33 mouse cellular contexts compared by ENCODE assay signal in genomic region chr3:135024366-135024765, GRCm38 (mm10).
"Had no signal": no experiment of that assay in that cellular context is flagged by ENCODE, and none has a peak within 500 bp of the region (broad histone marks: within the 10 kb centered on the region; RNA-seq: fewer than 3 reads in every experiment).

No protein-coding gene starts in this region.

- H3K27ac ChIP-seq: heart, embryonic 10.5 days; heart, embryonic 13.5 days; heart, embryonic 15.5 days; hindbrain, embryonic 10.5 days; hindbrain, embryonic 12.5 days; hindbrain, embryonic 13.5 days; hindbrain, embryonic 14.5 days; hindbrain, embryonic 15.5 days; hindbrain, postnatal 0 days; kidney, embryonic 15.5 days; kidney, postnatal 0 days; layer of hippocampus, adult 2 months; left cerebral cortex, adult 2 months had no signal

- H3K4me1 ChIP-seq: heart, embryonic 10.5 days; heart, embryonic 12.5 days; heart, embryonic 13.5 days; heart, embryonic 15.5 days; hindbrain, embryonic 10.5 days; hindbrain, embryonic 12.5 days; hindbrain, embryonic 13.5 days; hindbrain, embryonic 15.5 days; kidney, embryonic 15.5 days had no signal

- H3K27me3 ChIP-seq: heart, embryonic 12.5 days; heart, embryonic 13.5 days; heart, embryonic 15.5 days; hindbrain, embryonic 12.5 days; hindbrain, embryonic 13.5 days; hindbrain, embryonic 15.5 days; kidney, embryonic 15.5 days had no signal

- H3K4me3 ChIP-seq: heart, embryonic 10.5 days; heart, embryonic 12.5 days; heart, embryonic 13.5 days; heart, embryonic 15.5 days; hindbrain, embryonic 10.5 days; hindbrain, embryonic 12.5 days; hindbrain, embryonic 13.5 days; hindbrain, embryonic 15.5 days; kidney, embryonic 15.5 days; layer of hippocampus, adult 2 months; left cerebral cortex, adult 2 months had no signal

- ATAC-seq: hindbrain, embryonic 16.5 days; hindbrain, postnatal 0 days; inflammation-experienced regulatory T-cells, adult 6 months had no signal

- H3K9me3 ChIP-seq: heart, embryonic 10.5 days; heart, embryonic 13.5 days; heart, embryonic 15.5 days; hindbrain, embryonic 12.5 days; hindbrain, embryonic 13.5 days; hindbrain, embryonic 15.5 days; kidney, embryonic 15.5 days had no signal

- H3K36me3 ChIP-seq: heart, embryonic 10.5 days; heart, embryonic 12.5 days; heart, embryonic 13.5 days; heart, embryonic 15.5 days; hindbrain, embryonic 10.5 days; hindbrain, embryonic 12.5 days; hindbrain, embryonic 13.5 days; hindbrain, embryonic 15.5 days; kidney, embryonic 15.5 days had no signal

- DNase-seq: heart, postnatal 10 days; heart, postnatal 14 days; heart, postnatal 36 days; heart, postnatal 4 days; kidney, adult 11 months; kidney, adult 18-20 months; kidney, adult 2 months; kidney, adult 8-10 months; kidney, adult 9 months; kidney, postnatal 10 days; kidney, postnatal 14 days; kidney, postnatal 25 days; kidney, postnatal 36 days; kidney, postnatal 4 days; layer of hippocampus, adult 9-11 months; layer of hippocampus, postnatal 36 days had no signal

- H3K4me2 ChIP-seq: heart, embryonic 11.5 days; heart, embryonic 12.5 days; heart, embryonic 13.5 days; heart, embryonic 15.5 days; hindbrain, embryonic 12.5 days; hindbrain, embryonic 13.5 days; hindbrain, embryonic 14.5 days; hindbrain, embryonic 15.5 days; kidney, embryonic 15.5 days had no signal

- H3K9ac ChIP-seq: heart, embryonic 12.5 days; heart, embryonic 13.5 days; heart, embryonic 15.5 days; hindbrain, embryonic 12.5 days; hindbrain, embryonic 13.5 days; hindbrain, embryonic 14.5 days; hindbrain, embryonic 15.5 days; kidney, embryonic 15.5 days had no signal
